Mouse (Mus musculus): ENCODE measurements around the gene Hist1h1a. TPM values are rescaled to one million over a fixed set of nuclear protein-coding genes. Genes with fewer than 3 reads are reported as not detected.
"Not testable (repeated sequence)": the region's sequence is repeated elsewhere in the genome, so short reads cannot be mapped to it uniquely, and the experiment has no call there.

The Hist1h1a gene
- total and polyA plus RNA-seq, 2 experiments = 0.12 to 6.2 TPM

GRCm38 (mm10) chr13:23744421-23745380 lies 18.8 kb upstream of the Hist1h1a start:
- no peaks in the 10 kb centered on the region for H3K27me3 ChIP-seq (ENCODE audit: control insufficient read depth, insufficient read depth, low read length)
- peak overlapping the region; percentile 16; the same call in 1 of the 2 replicates for H3K4me3 ChIP-seq (ENCODE audit: insufficient read depth, low read depth, low read length)
- 15% methylated on average over 16 of the region's 36 CpGs for whole genome bisulfite sequencing
- H3K27ac ChIP-seq (replicated peaks; ENCODE audit: insufficient read depth, low read depth, low read length) = no peak overlapping the region
- DNase-seq (ENCODE audit: extremely low read depth, low read depth, low spot score) = no peak
- peaks cover 14% of the 10 kb centered on the region; the same call in 1 of the 2 replicates for H3K4me1 ChIP-seq (ENCODE audit: control insufficient read depth, insufficient read depth, low read length)
- H3K79me2 ChIP-seq (ENCODE audit: control insufficient read depth, insufficient read depth, low read length) = no peaks in the 10 kb centered on the region
- no peak overlapping the region for H3K9ac ChIP-seq (ENCODE audit: low read depth, low read length)
- H3K36me3 ChIP-seq (ENCODE audit: control insufficient read depth, insufficient read depth, low read length) = no peaks in the 10 kb centered on the region
- TF ChIP-seq POLR2A (IDR thresholded peaks at IDR 0.05; ENCODE audit: extremely low read depth, insufficient read depth, low read length) (no peak), CTCF (IDR thresholded peaks at IDR 0.05; ENCODE audit: low read depth, low read length) (no peak)

- H3K9ac ChIP-seq (ENCODE audit: low read depth, low read length) = peak within 1 kb of the TSS; percentile 73
- no peaks in the 10 kb centered on the region for H3K79me2 ChIP-seq (ENCODE audit: control insufficient read depth, insufficient read depth, low read length)
- H3K27ac ChIP-seq (replicated peaks; ENCODE audit: insufficient read depth, low read depth, low read length) = peak within 1 kb of the TSS; percentile 99
- peaks cover 14% of the 10 kb centered on the region; the same call in 1 of the 2 replicates for H3K4me1 ChIP-seq (ENCODE audit: control insufficient read depth, insufficient read depth, low read length)
- no peaks in the 10 kb centered on the region for H3K36me3 ChIP-seq (ENCODE audit: control insufficient read depth, insufficient read depth, low read length)
- H3K4me3 ChIP-seq (ENCODE audit: insufficient read depth, low read depth, low read length) = peak within 1 kb of the TSS; percentile 66
- DNase-seq (ENCODE audit: extremely low read depth, low read depth, low spot score) = peak; percentile 85
- TF ChIP-seq CTCF (IDR thresholded peaks at IDR 0.05; ENCODE audit: low read depth, low read length) (no peak), POLR2A (IDR thresholded peaks at IDR 0.05; ENCODE audit: extremely low read depth, insufficient read depth, low read length) (no peak)
- no peaks in the 10 kb centered on the region for H3K27me3 ChIP-seq (ENCODE audit: control insufficient read depth, insufficient read depth, low read length)
- WGBS = under 1% methylated on average over 28 of the region's 28 CpGs
These were observed 17.9 kb upstream of the Hist1h1a start, which contains the start of gene Hist1h3c for GRCm38 (mm10) chr13:23745381-23746161. Gene Hist1h3c, minus strand, starts transcription at chr13:23745602.

- WGBS = 1% methylated on average over 45 of the region's 58 CpGs
- H3K27me3 ChIP-seq (ENCODE audit: control insufficient read depth, insufficient read depth, low read length); H3K79me2 ChIP-seq (ENCODE audit: control insufficient read depth, insufficient read depth, low read length); H3K36me3 ChIP-seq (ENCODE audit: control insufficient read depth, insufficient read depth, low read length): not testable (repeated sequence)
- H3K27ac ChIP-seq (replicated peaks; ENCODE audit: insufficient read depth, low read depth, low read length) = peak within 1 kb of the TSS; percentile 99
- peak within 1 kb of the TSS; percentile 73 for H3K9ac ChIP-seq (ENCODE audit: low read depth, low read length)
- peak; percentile 99 for DNase-seq (ENCODE audit: extremely low read depth, low read depth, low spot score)
- peaks cover 12% of the 10 kb centered on the region for H3K4me1 ChIP-seq (ENCODE audit: control insufficient read depth, insufficient read depth, low read length)
- H3K4me3 ChIP-seq (ENCODE audit: insufficient read depth, low read depth, low read length) = peak within 1 kb of the TSS; percentile 66
These were observed 17.0 kb upstream of the Hist1h1a start, which contains the start of gene Hist1h2bb for GRCm38 (mm10) chr13:23746201-23747080. Gene Hist1h2bb, plus strand, starts transcription at chr13:23746734.

GRCm38 (mm10) chr13:23747081-23747891 lies 16.2 kb upstream of the Hist1h1a start:
- peak overlapping the region; percentile 12; the same call in 1 of the 2 replicates for H3K27ac ChIP-seq (replicated peaks; ENCODE audit: insufficient read depth, low read depth, low read length)
- peaks cover 12% of the 10 kb centered on the region for H3K4me1 ChIP-seq (ENCODE audit: control insufficient read depth, insufficient read depth, low read length)
- no peaks in the 10 kb centered on the region for H3K36me3 ChIP-seq (ENCODE audit: control insufficient read depth, insufficient read depth, low read length)
- no peak for DNase-seq (ENCODE audit: extremely low read depth, low read depth, low spot score)
- 11% methylated on average over 13 of the region's 13 CpGs for WGBS
- peak overlapping the region; percentile 37; the same call in 1 of the 2 replicates for H3K9ac ChIP-seq (ENCODE audit: low read depth, low read length)
- TF ChIP-seq POLR2A (IDR thresholded peaks at IDR 0.05; ENCODE audit: extremely low read depth, insufficient read depth, low read length) (no peak), CTCF (IDR thresholded peaks at IDR 0.05; ENCODE audit: low read depth, low read length) (no peak)
- no peaks in the 10 kb centered on the region for H3K27me3 ChIP-seq (ENCODE audit: control insufficient read depth, insufficient read depth, low read length)
- H3K79me2 ChIP-seq (ENCODE audit: control insufficient read depth, insufficient read depth, low read length) = no peaks in the 10 kb centered on the region
- H3K4me3 ChIP-seq (ENCODE audit: insufficient read depth, low read depth, low read length) = peak overlapping the region; percentile 4; the same call in 1 of the 2 replicates

All from liver, adult 2 months (tissue).